Mouse (Mus musculus) ovary, adult 18-20 months (tissue): ENCODE measurements at regions not wholly inside any gene's neighbourhood (a gene's known extent, or its start where the extent isn't known, plus 50 kb on each side); places are given as distances from the start of the nearest gene placed in this dataset.
A peak's percentile ranks its signal among the peaks of the same experiment; 100 is the strongest.
"Not testable (repeated sequence)": the region's sequence is repeated elsewhere in the genome, so short reads cannot be mapped to it uniquely, and the experiment has no call there.

Source experiments
- DNase-seq: peaks from one replicate; pipeline ENCODE4 v3.0.0; 2022; ENCODE audit warnings: low spot score, mixed read lengths

- DNase-seq = no peak
Measured at GRCm38 (mm10) chr15:8831720-8832620, 121.4 kb upstream of the Slc1a3 start.

DNA sequence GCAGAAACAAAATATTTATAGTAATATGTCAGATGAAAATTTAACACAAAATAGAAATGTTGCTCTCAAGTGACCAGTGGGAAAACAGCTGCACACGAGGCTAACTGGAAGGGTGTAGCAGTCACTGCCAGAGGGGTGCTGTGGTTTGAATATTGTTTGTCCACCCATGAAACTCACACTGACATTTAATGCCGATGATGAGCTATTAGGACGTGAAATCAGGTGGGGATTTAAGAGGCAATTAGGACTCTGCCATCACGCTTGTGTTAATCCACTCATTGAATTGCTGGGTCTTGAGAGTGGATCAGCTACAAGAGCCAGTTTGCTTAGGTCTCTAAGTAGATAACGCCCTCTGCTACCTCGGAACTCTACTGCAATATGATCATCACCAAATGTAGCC lies 114.3 kb upstream of the Slc1a3 start:
- DNase-seq = no peak

DNA sequence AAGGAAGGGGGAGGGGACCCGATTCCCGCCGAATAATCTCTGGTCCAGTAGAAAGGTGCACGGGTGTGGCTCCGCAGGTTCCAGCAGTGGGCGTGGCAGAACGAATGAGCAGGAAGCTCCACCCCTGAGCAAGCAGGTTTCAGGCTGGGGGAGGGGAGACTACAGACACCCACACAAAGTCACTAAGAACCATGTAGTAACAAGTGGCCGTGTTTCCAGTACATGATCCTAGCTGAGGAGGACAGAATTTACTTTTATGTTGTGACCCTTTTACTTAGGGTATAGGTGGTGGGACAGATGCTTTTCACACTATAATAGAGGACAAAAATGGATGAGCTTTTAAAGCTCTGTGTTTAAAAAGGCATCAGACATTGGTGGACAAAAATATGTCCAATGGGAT lies 112.2 kb upstream of the Slc1a3 start:
- DNase-seq = not testable (repeated sequence)

DNA sequence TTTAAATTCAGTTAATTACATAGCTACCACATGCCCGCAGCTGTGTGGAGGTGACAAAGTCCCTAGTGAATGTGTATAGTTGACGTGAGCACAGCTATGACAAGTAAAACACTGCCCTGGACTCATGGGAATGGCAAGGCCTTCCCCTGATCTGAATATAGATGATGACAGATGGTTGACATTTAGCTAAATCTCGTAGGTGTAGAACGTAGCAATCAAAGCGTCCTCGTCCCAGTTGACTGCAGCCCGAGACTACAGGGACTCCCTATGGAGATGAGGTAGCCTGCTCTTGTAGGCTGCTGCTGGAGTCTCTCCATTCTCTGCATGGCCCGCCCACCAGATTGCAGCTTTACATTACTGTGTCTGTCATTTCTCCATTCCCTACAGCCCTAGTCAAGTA lies 107.0 kb upstream of the Slc1a3 start:
- DNase-seq = no peak

- no peak for DNase-seq
Measured at GRCm38 (mm10) chr15:8816501-8817368, 106.2 kb upstream of the Slc1a3 start.

GRCm38 (mm10) chr15:8815958-8816357 lies 105.4 kb upstream of the Slc1a3 start:
- DNase-seq = no peak

DNA sequence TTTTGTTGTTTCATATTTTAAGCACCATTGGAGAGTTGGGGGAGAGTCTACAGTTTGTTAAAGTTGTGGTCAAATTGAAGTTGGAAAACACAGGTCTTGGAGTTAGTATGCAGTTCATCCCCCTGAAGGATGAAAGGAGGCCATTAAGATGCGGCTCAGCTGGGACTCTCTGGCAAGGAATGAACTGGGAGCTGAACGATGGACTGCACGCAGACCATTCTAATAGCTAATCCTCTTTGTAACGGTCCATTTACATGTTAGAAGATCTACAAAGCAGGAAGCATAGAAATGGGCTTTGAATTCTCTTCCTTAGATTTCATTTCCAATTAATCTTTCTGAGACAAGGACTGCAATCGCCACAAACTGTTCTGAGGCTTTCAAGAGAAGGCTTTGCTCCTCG lies 104.7 kb upstream of the Slc1a3 start:
- DNase-seq = no peak

- DNase-seq = peak; percentile 4
Measured at GRCm38 (mm10) chr15:8806354-8806753, 95.8 kb upstream of the Slc1a3 start.

GRCm38 (mm10) chr15:8805565-8805964 lies 95.0 kb upstream of the Slc1a3 start:
- not testable (repeated sequence) for DNase-seq

DNA sequence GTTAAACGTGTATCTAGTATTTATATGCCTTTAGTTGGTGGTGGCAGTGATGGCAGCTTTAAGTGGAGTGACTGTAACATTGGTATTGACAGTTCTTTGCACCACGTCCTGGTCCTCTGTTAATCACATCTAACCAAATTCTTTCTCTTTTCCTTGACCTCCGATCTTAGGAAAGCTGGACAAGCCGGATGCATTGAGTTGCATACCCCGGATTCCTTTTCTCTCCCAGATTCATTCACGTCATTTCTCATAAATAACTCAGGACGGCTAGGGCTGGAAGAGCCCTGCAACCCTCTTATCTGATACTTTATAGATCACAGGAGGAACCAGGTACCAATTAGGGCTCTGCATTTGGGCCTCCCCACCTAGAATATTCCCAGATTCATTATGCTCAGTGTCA lies 91.5 kb upstream of the Slc1a3 start:
- DNase-seq = no peak

- DNase-seq = no peak
Measured at GRCm38 (mm10) chr15:8797015-8797414, 86.5 kb upstream of the Slc1a3 start.

DNA sequence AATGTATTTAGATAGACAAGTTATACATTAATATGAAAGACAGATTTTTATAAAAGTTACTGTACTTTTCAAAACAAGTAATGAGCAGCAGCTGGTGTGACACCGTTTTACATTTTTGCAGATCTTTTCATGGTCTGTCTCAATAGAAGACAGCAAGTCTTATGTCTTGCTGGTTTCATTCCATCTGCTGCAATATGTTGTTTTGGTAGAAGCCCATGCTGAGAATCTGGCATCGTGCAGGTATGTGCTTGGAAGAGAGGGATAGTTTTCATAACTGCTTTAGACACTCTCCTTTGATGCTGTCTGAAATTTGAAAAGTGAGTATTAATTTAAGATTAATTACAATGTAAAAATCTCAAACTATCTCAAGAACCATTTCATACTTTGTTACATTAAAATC lies 81.5 kb upstream of the Slc1a3 start:
- no peak for DNase-seq

DNA sequence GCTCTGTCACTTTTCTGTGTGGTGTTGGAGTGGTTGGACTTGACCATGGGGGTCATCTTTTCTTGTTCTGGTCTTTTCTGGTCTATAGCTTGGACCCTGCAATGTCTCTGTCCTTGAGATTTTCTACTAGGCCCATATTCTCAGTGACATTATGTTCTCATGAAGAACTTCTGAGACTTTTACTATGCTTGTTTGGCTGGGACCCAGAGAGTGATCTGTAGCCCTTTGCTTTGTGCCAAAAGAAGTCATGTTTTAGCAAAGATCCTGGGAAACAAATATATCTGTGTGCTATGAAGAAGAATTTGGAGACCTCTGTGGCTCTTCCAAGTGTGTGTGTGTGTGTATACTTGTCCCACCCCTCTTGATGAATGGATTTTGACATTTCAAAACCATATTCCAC lies 79.4 kb upstream of the Slc1a3 start:
- DNase-seq = no peak

- no peak for DNase-seq
Measured at GRCm38 (mm10) chr15:8789000-8789399, 78.4 kb upstream of the Slc1a3 start.

GRCm38 (mm10) chr15:8785537-8785936 lies 75.0 kb upstream of the Slc1a3 start:
- DNase-seq = no peak

DNA sequence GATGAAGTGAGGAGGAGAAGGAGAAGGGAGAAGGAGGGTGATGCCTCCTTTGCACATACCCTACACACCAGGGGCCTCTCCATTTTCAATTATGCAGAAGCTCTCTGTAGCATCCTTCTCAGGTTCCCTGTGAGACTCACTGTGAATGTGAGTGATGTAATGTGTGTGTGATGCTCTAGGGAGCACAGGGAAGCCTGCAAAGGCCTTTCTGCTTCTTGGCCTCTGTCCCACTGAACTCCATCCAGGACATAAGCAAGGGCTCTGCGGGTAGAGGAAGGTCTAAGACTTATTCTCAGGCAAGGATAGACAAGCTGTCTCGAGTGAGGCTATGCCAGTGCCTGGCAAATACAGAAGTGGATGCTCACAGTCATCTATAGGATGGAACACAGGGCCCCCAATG lies 73.0 kb upstream of the Slc1a3 start:
- no peak for DNase-seq

GRCm38 (mm10) chr15:8783036-8783435 lies 72.5 kb upstream of the Slc1a3 start:
- no peak for DNase-seq

DNA sequence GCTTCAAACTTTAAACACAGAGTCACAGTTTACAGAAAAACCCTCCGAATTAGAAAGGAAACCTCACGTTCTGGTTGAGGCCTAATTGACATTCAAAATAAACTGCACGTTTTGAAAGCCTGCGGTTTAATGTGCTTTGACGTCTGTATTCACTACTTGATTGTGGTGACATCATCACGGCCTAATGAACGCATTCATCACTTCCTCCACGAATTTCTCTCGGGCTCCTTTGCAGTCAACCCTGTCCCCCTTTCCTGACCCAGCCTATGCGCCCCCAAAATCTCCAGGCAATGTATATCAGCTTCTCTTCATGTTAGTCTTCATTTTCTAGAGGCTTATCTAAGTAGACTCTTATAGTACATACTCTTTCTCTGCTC lies 71.6 kb upstream of the Slc1a3 start:
- DNase-seq = no peak

- DNase-seq = peak; percentile 2
Measured at GRCm38 (mm10) chr15:8781159-8782130, 70.9 kb upstream of the Slc1a3 start.

GRCm38 (mm10) chr15:8780371-8780866 lies 69.9 kb upstream of the Slc1a3 start:
- DNase-seq = no peak
